In genomic region chr4:44260244-44260643, GRCm38 (mm10) we compare ENCODE assay signal across 9 mouse cellular contexts. TPM values are rescaled to one million over a fixed set of nuclear protein-coding genes. Genes with fewer than 3 reads are reported as not detected.
DNase-seq lines count a peak whose midpoint lies in the region; ATAC-seq lines count a peak whose summit lies in the region.
"Had no signal": no experiment of that assay in that cellular context is flagged by ENCODE, and none has a peak within 500 bp of the region (broad histone marks: within the 10 kb centered on the region; RNA-seq: fewer than 3 reads in every experiment).

No protein-coding gene starts in this region.

- no peaks in the 10 kb centered on the region for H3K36me3 ChIP-seq in limb, embryonic 10.5 days
- no peaks in the 10 kb centered on the region for H3K36me3 ChIP-seq in forebrain, embryonic 15.5 days
- H3K36me3 ChIP-seq: hindbrain, embryonic 15.5 days had no signal

- H3K9ac ChIP-seq in forebrain, embryonic 15.5 days (replicated peaks): no peak overlapping the region
- H3K9ac ChIP-seq: hindbrain, embryonic 15.5 days had no signal

- WGBS in limb, embryonic 10.5 days: 6% methylated on average over 10 of the region's 10 CpGs
- WGBS in forebrain, embryonic 15.5 days: 4% methylated on average over 10 of the region's 10 CpGs

- ATAC-seq in common myeloid progenitor, adult 5-6 weeks (replicated peaks; ENCODE audit: low read depth, poor library complexity, severe bottlenecking): peak; percentile 83
- ATAC-seq in forebrain, embryonic 15.5 days (replicated peaks): no peak
- ATAC-seq in erythroid progenitor cell, adult 5-6 weeks (replicated peaks; ENCODE audit: low FRiP score, poor library complexity, severe bottlenecking): no peak

- no peak overlapping the region for H3K27ac ChIP-seq in limb, embryonic 10.5 days
- no peak overlapping the region for H3K27ac ChIP-seq in forebrain, embryonic 15.5 days (replicated peaks)
- H3K27ac ChIP-seq: hindbrain, embryonic 15.5 days had no signal

- H3K4me3 ChIP-seq in limb, embryonic 10.5 days: no peak overlapping the region
- no peak overlapping the region for H3K4me3 ChIP-seq in forebrain, embryonic 15.5 days
- H3K4me3 ChIP-seq: hindbrain, embryonic 15.5 days had no signal

- DNase-seq in gastrocnemius, postnatal 14 days: peak; percentile 38
- no peak for DNase-seq in gastrocnemius, postnatal 25 days
- peak; percentile 15 to 46 for DNase-seq in CD8-positive naive resting alpha-beta T cell, adult 2 months (ENCODE audit: low read depth in 2 of 2, low spot score in 2 of 2)
- DNase-seq in limb, embryonic 10.5 days (ENCODE audit: low spot score): peak; percentile 82
- peak; percentile 72 for DNase-seq in retina, postnatal 1 day

- no peaks in the 10 kb centered on the region for H3K9me3 ChIP-seq in limb, embryonic 10.5 days (replicated peaks)
- no peaks in the 10 kb centered on the region for H3K9me3 ChIP-seq in forebrain, embryonic 15.5 days
- H3K9me3 ChIP-seq: hindbrain, embryonic 15.5 days had no signal

- no peaks in the 10 kb centered on the region for H3K27me3 ChIP-seq in limb, embryonic 10.5 days (ENCODE audit: low read depth, poor library complexity, severe bottlenecking)
- H3K27me3 ChIP-seq in forebrain, embryonic 15.5 days: no peaks in the 10 kb centered on the region
- H3K27me3 ChIP-seq: hindbrain, embryonic 15.5 days had no signal

- intact Hi-C loops in gastrocnemius, postnatal 14 days (cut with DNase I; ENCODE audit: low total_unique reads): no loop called here

- H3K4me2 ChIP-seq in forebrain, embryonic 15.5 days (replicated peaks): no peak overlapping the region
- H3K4me2 ChIP-seq: hindbrain, embryonic 15.5 days had no signal

- H3K4me1 ChIP-seq in limb, embryonic 10.5 days: no peaks in the 10 kb centered on the region
- H3K4me1 ChIP-seq in forebrain, embryonic 15.5 days: no peaks in the 10 kb centered on the region
- H3K4me1 ChIP-seq: hindbrain, embryonic 15.5 days had no signal

RNA-seq across cellular contexts. Expression of gene Rnf38, which starts 26.7 kb away (rescaled TPM):
- total RNA-seq in gastrocnemius, postnatal 14 days (2021): 10 to 100 TPM; 15.7 to 19.2 TPM
- 10 to 100 TPM; 10.8 to 16.3 TPM for total RNA-seq in gastrocnemius, postnatal 25 days (2021)
- 52.2 and 70.9 TPM in 2 replicates for total RNA-seq in common myeloid progenitor, adult 5-6 weeks (2017)
- polyA plus RNA-seq in limb, embryonic 10.5 days (2016; fragmentation: Nextera tagmentation; extraction: Ambion mirVana): 29.0 and 30.3 TPM in 2 replicates
- polyA plus RNA-seq in forebrain, embryonic 15.5 days (2015; fragmentation: Nextera tagmentation; extraction: Ambion mirVana): 40.7 and 43.9 TPM in 2 replicates
- 171 and 226 TPM in 2 replicates for total RNA-seq in erythroid progenitor cell, adult 5-6 weeks (2015; ENCODE audit: low replicate concordance)
- 87.2 and 102 TPM in 2 replicates for total RNA-seq in erythroid progenitor cell, adult 5-6 weeks (2017; ENCODE audit: low replicate concordance)

RNA-seq across cellular contexts. Expression of gene Melk, which starts 40.4 kb away (rescaled TPM):
- 1 to 10 TPM; 1.5 to 1.9 TPM for total RNA-seq in gastrocnemius, postnatal 14 days (2021)
- total RNA-seq in gastrocnemius, postnatal 25 days (2021): under 1 TPM; 0.26 to 0.46 TPM
- total RNA-seq in common myeloid progenitor, adult 5-6 weeks (2017): 23.4 and 25.3 TPM in 2 replicates
- 68.4 and 69.3 TPM in 2 replicates for polyA plus RNA-seq in limb, embryonic 10.5 days (2016; fragmentation: Nextera tagmentation; extraction: Ambion mirVana)
- polyA plus RNA-seq in forebrain, embryonic 15.5 days (2015; fragmentation: Nextera tagmentation; extraction: Ambion mirVana): 22.5 and 24.6 TPM in 2 replicates
- 36.9 and 54.8 TPM in 2 replicates for total RNA-seq in erythroid progenitor cell, adult 5-6 weeks (2015; ENCODE audit: low replicate concordance)
- 40.1 and 45.6 TPM in 2 replicates for total RNA-seq in erythroid progenitor cell, adult 5-6 weeks (2017; ENCODE audit: low replicate concordance)
